Mouse (Mus musculus): ENCODE data around the gene Acly.
A peak's percentile ranks its signal among the peaks of the same experiment; 100 is the strongest.

The Acly gene

DNA sequence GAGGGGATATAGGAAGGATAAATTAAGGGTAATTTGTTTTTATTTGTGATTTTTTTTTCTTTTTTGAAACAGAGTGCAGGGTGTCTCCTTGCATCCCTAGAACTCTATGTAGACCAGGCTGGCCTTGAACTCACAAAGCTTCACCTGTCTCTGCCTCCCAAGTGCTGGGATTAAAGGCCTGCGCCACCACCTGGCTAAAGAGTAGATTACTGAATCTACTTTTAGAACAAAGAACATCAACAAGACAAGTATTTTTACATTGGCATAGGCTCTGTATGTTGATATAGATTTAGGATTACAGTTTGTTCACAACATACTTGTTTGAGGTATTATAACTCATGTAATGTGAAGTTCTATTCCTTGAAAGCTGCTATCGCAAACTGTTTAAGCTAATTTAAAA, 17.2 kb downstream of the Acly start:
- no peak for DNase-seq (ENCODE audit: low spot score)

DNA sequence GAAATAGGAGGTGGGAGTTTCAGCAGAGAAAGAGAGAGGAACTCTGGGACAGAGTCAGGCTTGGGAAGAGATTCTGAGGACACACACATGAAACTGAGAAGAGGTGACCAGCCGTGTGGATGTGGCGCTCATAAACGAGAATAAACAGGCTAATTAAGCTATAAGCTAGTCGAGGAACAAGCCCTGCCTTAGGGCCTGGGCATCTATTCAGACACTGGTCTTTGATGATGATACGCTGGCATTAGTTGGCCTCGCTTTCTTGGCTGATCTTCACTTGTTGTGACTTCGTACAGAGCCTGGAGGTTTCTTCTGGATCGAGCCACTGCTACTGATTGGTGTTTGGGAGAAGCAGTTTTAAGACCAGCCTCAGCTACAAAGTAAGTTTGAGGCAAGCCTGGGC, 21.8 kb downstream of the Acly start:
- DNase-seq (ENCODE audit: low spot score) = no peak

DNA sequence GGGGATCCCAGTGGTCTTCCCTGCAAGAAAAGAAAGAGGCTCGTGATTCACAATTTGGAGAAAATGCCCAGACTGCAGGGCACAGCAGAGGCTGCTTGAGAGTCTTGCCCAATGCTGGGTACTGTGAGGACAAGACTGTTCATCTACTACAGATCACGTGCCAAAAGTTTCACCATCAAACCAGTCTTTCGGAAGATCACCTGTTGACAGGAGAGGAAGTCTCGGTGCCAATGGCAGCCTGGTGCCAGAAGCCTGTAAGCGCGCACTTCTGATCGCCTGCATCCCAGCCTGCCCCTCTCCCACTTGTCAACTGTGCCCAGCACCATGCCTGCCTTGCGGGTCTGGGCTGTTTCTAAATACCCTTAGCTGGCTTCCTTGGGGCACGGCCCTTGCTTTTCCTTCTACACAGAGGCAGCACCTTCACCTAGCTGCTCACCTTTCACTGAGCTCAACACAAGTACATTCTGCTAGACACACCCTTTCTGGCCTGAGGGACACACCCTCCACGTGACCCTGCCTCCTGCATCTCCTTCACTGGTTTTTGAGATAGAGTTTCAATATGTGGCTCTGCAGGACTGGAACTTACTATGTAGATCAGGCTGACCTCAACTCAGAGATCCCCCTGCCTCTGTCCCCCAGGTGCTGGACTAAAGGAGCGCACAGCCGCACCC, 22.7 kb downstream of the Acly start:
- no peak for DNase-seq (ENCODE audit: low spot score)

DNA sequence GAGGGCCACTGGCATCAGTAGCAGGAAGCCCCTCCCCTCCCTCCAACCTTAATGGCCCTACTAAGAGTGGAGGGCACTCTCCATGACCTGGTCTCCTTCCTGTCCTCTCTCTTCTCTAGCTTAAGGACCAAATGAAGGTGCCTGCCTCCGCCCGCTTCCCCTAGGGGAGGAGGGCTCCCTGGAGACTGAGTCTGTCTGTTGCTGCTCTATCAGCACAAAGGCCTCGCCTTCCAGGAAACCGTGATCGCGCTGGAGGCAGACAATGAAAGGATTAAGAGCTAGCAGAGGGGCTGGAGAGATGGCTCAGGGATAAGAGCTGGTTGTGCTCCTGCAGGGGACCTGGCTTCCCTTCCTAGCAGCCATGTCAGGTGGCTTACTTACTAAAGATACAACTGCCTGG, 26.5 kb downstream of the Acly start:
- no peak for DNase-seq (ENCODE audit: low spot score)

- DNase-seq (ENCODE audit: low spot score) = no peak
Measured at GRCm38 (mm10) chr11:100500651-100501050, 27.1 kb downstream of the Acly start.

DNA sequence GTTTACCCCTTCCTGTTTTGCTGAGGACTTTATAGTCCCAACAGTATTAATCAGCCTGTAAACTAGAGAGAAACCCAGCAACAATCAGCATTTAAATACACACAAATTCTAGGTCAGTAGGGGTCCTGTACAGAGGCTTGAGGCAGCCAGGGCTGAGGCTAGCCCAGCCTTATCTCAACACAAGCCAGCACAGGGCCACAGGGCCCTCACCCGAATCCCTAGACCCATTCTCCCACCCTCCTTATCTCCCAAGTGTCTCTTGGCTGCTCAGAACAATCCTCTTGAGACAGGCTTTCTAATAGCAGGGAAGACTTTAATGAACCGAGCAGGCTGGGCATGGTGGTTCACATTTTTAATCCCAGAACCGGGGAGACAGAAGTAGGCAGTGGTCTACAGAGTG, 27.6 kb downstream of the Acly start:
- no peak for DNase-seq (ENCODE audit: low spot score)

DNA sequence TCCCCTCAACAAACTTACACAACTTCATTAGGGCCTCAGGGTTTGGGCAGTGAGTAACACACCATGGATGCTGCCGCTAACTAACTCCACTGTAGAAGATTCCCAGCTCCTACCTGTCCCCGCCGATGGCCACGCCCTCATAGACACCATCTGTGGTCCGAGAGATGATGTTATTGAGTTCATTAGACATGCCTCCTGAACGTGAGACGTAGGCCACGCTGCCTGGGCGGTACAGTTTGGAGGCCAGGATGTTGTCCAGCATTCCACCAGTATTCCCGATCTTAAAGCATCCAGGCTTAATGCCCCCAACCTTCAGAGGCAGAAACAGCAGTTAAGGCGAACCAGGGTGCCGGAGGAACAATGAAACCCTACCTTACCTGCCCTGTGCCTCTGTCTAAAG, 34.0 kb downstream of the Acly start:
- DNase-seq (ENCODE audit: low spot score) = no peak

GRCm38 (mm10) chr11:100490951-100491350, 36.8 kb downstream of the Acly start:
- DNase-seq (ENCODE audit: low spot score) = no peak

DNA sequence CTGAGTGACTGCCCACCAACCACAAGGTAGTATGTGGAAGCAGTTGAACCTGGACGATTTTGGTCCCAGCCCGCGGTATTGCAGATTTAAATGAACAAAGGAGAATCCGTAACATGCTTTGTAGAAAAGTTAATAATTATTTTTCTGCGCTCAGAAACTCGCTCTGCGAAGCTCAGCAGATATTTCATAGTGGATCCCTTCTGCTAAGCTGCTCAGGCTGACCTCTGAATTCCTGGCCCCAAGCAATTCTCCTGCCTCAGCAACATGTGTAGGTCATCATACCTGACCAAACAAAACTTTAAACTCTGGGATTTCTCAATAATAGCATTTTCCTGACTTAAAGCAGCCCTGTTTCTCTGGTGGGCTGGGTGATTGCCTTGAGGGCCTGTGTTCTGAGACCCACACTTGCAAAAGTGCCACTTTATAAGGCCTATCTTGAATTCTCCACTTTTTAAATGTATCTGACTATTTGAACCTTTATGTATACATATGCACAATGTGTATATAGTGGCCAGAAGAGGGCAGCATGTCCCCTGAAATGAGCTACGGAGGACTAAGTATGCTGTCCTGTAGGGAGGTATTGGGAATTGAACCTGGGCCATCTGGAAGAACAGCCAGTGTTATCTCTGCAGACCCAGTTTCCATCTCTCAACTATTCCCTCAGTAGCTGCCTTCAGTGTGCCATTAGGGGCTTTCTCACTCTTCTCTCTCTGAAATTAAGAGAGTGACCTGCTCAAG, 41.8 kb downstream of the Acly start:
- DNase-seq (ENCODE audit: low spot score) = peak; percentile 44

GRCm38 (mm10) chr11:100484461-100484860, 43.3 kb downstream of the Acly start:
- no peak for DNase-seq (ENCODE audit: low spot score)

DNA sequence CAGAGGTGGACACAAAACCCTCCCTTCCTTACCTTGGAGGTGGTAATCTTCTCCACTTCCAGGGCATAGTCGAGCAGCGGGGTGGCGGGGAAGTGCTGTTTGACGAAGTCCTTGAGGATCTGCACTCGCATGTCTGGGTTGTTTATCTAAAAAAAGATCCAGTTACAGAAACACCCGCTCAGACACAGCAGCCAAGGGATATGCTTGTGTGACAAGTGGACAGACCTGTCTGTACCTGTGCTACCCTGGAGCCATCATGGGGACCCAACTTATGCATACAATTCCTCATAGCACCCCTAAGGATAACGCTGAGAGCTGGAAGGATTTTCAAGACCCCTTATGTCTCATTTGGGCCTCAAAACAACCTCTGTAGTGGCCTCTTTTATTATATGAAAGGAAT, 48.6 kb downstream of the Acly start:
- DNase-seq (ENCODE audit: low spot score) = no peak

- DNase-seq (ENCODE audit: low spot score) = no peak
Measured at GRCm38 (mm10) chr11:100476281-100476680, 51.5 kb downstream of the Acly start.

DNA sequence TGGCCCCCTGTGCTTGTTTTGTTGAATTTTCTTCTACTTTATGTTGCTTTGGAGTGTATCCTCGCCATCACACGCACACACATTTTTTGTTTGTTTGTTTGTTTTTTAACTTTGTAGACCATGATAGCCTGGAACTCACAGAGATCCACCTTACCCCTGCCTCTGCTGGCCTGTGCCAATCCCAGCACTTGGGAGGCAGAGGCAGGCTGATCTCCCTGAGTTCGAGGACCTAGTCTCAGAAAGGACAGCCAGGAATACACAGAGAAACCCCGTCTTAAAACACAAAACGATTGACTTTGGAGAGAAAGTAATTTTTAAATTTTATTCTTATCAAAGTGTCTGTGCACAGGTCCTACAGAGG, 54.9 kb downstream of the Acly start:
- DNase-seq (ENCODE audit: low spot score) = no peak

DNA sequence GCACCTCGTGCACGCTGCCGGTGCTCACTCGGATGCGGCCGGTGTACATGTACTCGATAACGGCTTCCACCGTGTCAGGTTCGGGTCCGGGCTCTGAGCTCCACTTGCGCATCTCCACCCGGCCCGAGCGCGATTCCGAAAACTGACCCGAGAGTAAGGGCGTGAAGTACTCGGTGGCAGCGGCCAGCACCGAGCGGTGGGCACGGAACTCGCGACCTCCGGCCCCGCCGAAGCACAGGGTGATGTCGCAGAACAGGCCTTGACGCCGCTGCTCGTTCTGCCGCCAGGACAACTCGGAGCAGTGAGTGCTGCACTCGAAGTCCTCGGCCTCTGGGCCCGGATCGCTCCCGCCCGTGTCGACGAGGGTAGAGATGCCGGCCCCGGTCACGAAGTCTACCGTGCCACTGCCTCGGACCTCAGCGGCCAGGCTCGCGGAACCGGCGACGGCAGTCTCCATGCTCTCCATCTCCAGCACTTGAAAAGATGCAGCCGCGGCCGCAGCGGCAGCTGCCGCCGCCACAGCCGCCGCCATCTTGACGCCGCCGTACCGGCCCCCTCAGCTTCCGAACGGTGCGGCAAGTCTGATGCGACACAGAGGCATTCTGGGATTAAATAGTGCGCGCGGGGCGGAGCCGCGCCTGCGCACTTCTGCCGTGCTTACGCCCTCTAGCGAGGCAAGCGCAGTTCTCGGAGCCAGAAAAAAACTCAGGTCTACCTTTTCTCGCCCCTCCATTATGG, 55.4 kb downstream of the Acly start, which contains the start of gene Klhl11:
Klhl11 (minus strand) TSS at position 545 of the 738 bp plus-strand sequence.
- DNase-seq (ENCODE audit: low spot score) = peak; percentile 89

- DNase-seq (ENCODE audit: low spot score) = peak; percentile 13
Measured at GRCm38 (mm10) chr11:100471352-100472196, 56.2 kb downstream of the Acly start.

DNA sequence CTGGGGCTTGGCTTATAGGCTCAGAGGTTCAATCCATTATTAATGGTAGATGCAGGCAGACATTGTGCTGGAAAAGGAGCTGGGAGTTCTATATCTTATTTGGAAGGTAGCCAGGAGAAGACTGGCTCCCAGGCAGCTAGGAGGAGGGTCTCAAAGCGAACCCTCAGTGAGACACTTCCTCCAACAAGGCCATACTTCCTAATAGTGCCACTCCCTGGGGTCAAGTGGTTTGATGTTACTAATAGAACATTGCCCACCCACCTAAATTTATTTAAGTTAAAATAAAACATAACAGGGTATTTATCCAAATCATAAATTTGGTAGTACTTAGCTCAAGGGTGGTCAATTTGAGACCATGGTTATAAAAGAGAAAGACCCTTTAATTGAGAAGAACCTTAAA, 62.0 kb downstream of the Acly start:
- DNase-seq (ENCODE audit: low spot score) = no peak

DNA sequence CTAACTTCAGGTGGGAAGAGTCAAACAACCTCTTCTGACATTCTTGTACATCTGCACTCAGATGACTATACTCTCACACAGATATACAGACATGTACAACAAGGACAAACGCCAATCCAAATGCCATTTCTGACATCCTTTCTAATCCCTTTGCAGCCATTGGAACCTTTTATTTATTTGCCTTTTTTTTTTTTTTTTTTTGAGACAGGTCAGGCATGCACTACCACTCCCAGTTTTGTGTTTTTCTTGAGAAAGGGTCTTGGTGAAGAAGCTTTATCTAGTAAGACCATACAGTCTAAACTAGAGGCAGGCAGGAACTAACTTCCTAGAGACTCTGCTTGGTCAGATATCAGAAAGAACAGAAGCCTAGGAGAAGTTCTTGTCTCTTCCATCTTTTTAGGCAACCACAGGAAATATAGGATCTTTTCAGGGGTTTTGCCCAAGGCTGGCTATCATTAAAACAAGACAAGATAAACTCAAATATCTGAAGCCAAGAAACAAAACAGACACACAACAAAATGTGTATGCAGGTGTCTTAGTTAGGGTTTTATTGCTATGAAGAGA, 62.5 kb downstream of the Acly start:
- no peak for DNase-seq (ENCODE audit: low spot score)

GRCm38 (mm10) chr11:100462699-100463098, 65.1 kb downstream of the Acly start:
- DNase-seq (ENCODE audit: low spot score) = no peak

GRCm38 (mm10) chr11:100457711-100458110, 70.1 kb downstream of the Acly start:
- no peak for DNase-seq (ENCODE audit: low spot score)

DNA sequence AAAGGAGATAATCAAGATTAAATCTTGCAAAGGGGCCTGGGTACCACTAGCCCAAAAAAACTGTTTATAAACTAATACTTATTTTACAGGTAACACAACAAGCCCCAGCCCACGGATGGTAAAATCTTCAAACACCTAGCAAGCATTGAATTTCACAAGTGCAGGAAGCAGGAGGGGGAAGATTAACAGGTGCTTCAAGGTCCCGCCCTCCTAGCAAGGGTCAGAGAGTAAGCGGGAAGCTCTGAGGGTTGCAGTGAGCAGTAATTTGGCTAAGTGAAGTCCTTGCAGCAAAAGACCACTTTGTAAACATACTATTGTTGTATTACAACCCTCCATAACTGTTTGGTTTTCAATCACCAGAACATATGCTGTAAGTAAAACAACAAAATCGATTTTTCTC, 70.6 kb downstream of the Acly start:
- DNase-seq (ENCODE audit: low spot score) = no peak

- DNase-seq (ENCODE audit: low spot score) = no peak
Measured at GRCm38 (mm10) chr11:100442625-100443024, 85.2 kb downstream of the Acly start.

- DNase-seq (ENCODE audit: low spot score) = no peak
Measured at GRCm38 (mm10) chr11:100441797-100442196, 86.0 kb downstream of the Acly start, which contains the start of the genes Nt5c3b and Klhl10. Gene Nt5c3b (minus strand): TSS chr11:100441808. Gene Klhl10 (plus strand): TSS chr11:100441917.

Measured in adipocyte (in vitro differentiated cells).